Comparison of ENCODE assay signal across 12 mouse cellular contexts in genomic region chr9:20713478-20713987, GRCm38 (mm10). TPM values are rescaled to one million over a fixed set of nuclear protein-coding genes. Genes with fewer than 3 reads are reported as not detected.
A peak's percentile ranks its signal among the peaks of the same experiment; 100 is the strongest.
DNase-seq lines count a peak whose midpoint lies in the region; ATAC-seq and TF ChIP-seq lines count a peak whose summit lies in the region.
"Had no signal": no experiment of that assay in that cellular context is flagged by ENCODE, and none has a peak within 500 bp of the region (broad histone marks: within the 10 kb centered on the region; RNA-seq: fewer than 3 reads in every experiment).

No protein-coding gene starts in this region.

- WGBS in kidney, embryonic 14.5 days, result 31% methylated on average over 11 of the region's 11 CpGs
- WGBS in forebrain, embryonic 16.5 days, result 20% methylated on average over 9 of the region's 11 CpGs
- WGBS in midbrain, embryonic 14.5 days, result 12% methylated on average over 10 of the region's 11 CpGs

- no peak overlapping the region for H3K4me2 ChIP-seq in kidney, embryonic 14.5 days (replicated peaks; ENCODE audit: low read depth, low read length)
- H3K4me2 ChIP-seq in forebrain, embryonic 16.5 days (ENCODE audit: low read length), result no peak overlapping the region
- H3K4me2 ChIP-seq in midbrain, embryonic 14.5 days (ENCODE audit: low read length), result peak overlapping the region; percentile 6; the same call in 1 of the 2 replicates
- H3K4me2 ChIP-seq: kidney, embryonic 15.5 days; lung, embryonic 15.5 days had no signal

- DNase-seq in kidney, postnatal 10 days, result no peak
- peak; percentile 59 for DNase-seq in midbrain, embryonic 14.5 days
- DNase-seq in adrenal gland, postnatal 36 days, result no peak
- DNase-seq in kidney, postnatal 14 days, result no peak
- DNase-seq: gastrocnemius, adult 2 months; heart, postnatal 36 days had no signal

- no peak for TF ChIP-seq POLR2A in cortical plate, adult 2 months (IDR thresholded peaks at IDR 0.05; ENCODE audit: extremely low read depth, insufficient read depth, low read length)

- H3K9ac ChIP-seq in kidney, embryonic 14.5 days (ENCODE audit: low read depth, low read length), result no peak overlapping the region
- H3K9ac ChIP-seq in forebrain, embryonic 16.5 days (replicated peaks; ENCODE audit: low read depth, low read length), result no peak overlapping the region
- peak overlapping the region; percentile 12; the same call in 1 of the 2 replicates for H3K9ac ChIP-seq in midbrain, embryonic 14.5 days (replicated peaks; ENCODE audit: low read length)
- H3K9ac ChIP-seq: kidney, embryonic 15.5 days; lung, embryonic 15.5 days had no signal

- no peaks in the 10 kb centered on the region for H3K4me1 ChIP-seq in kidney, embryonic 14.5 days (ENCODE audit: control insufficient read depth, insufficient read depth, low read length)
- H3K4me1 ChIP-seq in cortical plate, adult 2 months (ENCODE audit: control insufficient read depth, insufficient read depth, low read length), result peaks cover 6% of the 10 kb centered on the region
- H3K4me1 ChIP-seq in forebrain, embryonic 16.5 days (replicated peaks; ENCODE audit: control insufficient read depth, insufficient read depth, low read length), result peaks cover 17% of the 10 kb centered on the region
- H3K4me1 ChIP-seq in midbrain, embryonic 14.5 days (ENCODE audit: control insufficient read depth, insufficient read depth, low read length), result peaks cover 13% of the 10 kb centered on the region
- H3K4me1 ChIP-seq: kidney, embryonic 15.5 days; lung, embryonic 15.5 days had no signal

- H3K27me3 ChIP-seq in kidney, embryonic 14.5 days (ENCODE audit: control insufficient read depth, insufficient read depth, low read length), result no peaks in the 10 kb centered on the region
- H3K27me3 ChIP-seq in forebrain, embryonic 16.5 days (replicated peaks; ENCODE audit: control insufficient read depth, insufficient read depth, low read length), result no peaks in the 10 kb centered on the region
- no peaks in the 10 kb centered on the region for H3K27me3 ChIP-seq in midbrain, embryonic 14.5 days (ENCODE audit: control insufficient read depth, insufficient read depth, low read length)
- H3K27me3 ChIP-seq: kidney, embryonic 15.5 days; lung, embryonic 15.5 days had no signal

- no peaks in the 10 kb centered on the region for H3K9me3 ChIP-seq in kidney, embryonic 14.5 days (ENCODE audit: control insufficient read depth, low read length)
- H3K9me3 ChIP-seq in forebrain, embryonic 16.5 days (ENCODE audit: control insufficient read depth, low read length), result no peaks in the 10 kb centered on the region
- H3K9me3 ChIP-seq in midbrain, embryonic 14.5 days (ENCODE audit: control insufficient read depth, low read length), result no peaks in the 10 kb centered on the region
- H3K9me3 ChIP-seq: kidney, embryonic 15.5 days; lung, embryonic 15.5 days had no signal

- no peak for TF ChIP-seq CTCF in cortical plate, adult 2 months (IDR thresholded peaks at IDR 0.05; ENCODE audit: extremely low read depth, insufficient read depth, low read length)

- H3K27ac ChIP-seq in kidney, embryonic 14.5 days (ENCODE audit: low read depth, low read length), result no peak overlapping the region
- peak overlapping the region; percentile 66 for H3K27ac ChIP-seq in cortical plate, adult 2 months (ENCODE audit: insufficient read depth, low read length)
- peak overlapping the region; percentile 81 for H3K27ac ChIP-seq in forebrain, embryonic 16.5 days (ENCODE audit: low read length)
- peak overlapping the region; percentile 77 for H3K27ac ChIP-seq in midbrain, embryonic 14.5 days (replicated peaks; ENCODE audit: low read depth, low read length)
- H3K27ac ChIP-seq: gastrocnemius, adult 2 months; kidney, embryonic 15.5 days; lung, embryonic 15.5 days had no signal

- ATAC-seq in kidney, embryonic 14.5 days (ENCODE audit: low FRiP score, low TSS enrichment), result 0 out of 2 replicates have a peak, but pooled peaks have one; percentile 51
- ATAC-seq in forebrain, embryonic 16.5 days, result peak; percentile 76
- ATAC-seq in midbrain, embryonic 14.5 days (ENCODE audit: low FRiP score, low TSS enrichment), result peak; percentile 73
- no peak for ATAC-seq in CD4-positive, CD25-positive, alpha-beta regulatory T cell, adult 4 months

- H3K4me3 ChIP-seq in kidney, embryonic 14.5 days (ENCODE audit: low read length), result no peak overlapping the region
- no peak overlapping the region for H3K4me3 ChIP-seq in cortical plate, adult 2 months (ENCODE audit: insufficient read depth, low read length)
- no peak overlapping the region for H3K4me3 ChIP-seq in forebrain, embryonic 16.5 days (replicated peaks; ENCODE audit: low read length)
- no peak overlapping the region for H3K4me3 ChIP-seq in midbrain, embryonic 14.5 days (replicated peaks; ENCODE audit: low read depth, low read length)
- H3K4me3 ChIP-seq: gastrocnemius, adult 2 months; kidney, embryonic 15.5 days; lung, embryonic 15.5 days had no signal

- H3K36me3 ChIP-seq in kidney, embryonic 14.5 days (ENCODE audit: control insufficient read depth, insufficient read depth, low read length), result no peaks in the 10 kb centered on the region
- no peaks in the 10 kb centered on the region for H3K36me3 ChIP-seq in forebrain, embryonic 16.5 days (ENCODE audit: control insufficient read depth, insufficient read depth)
- H3K36me3 ChIP-seq in midbrain, embryonic 14.5 days (ENCODE audit: control insufficient read depth, insufficient read depth, low read length), result no peaks in the 10 kb centered on the region
- H3K36me3 ChIP-seq: kidney, embryonic 15.5 days; lung, embryonic 15.5 days had no signal

RNA-seq across cellular contexts. Expression of gene Olfm2, which starts 32.6 kb away (rescaled TPM):
- 4.1 and 5.1 TPM in 2 replicates for polyA plus RNA-seq in kidney, embryonic 14.5 days (2014; fragmentation: Nextera tagmentation; extraction: Ambion mirVana)
- 202 and 204 TPM in 2 replicates for polyA plus RNA-seq in cortical plate, adult 2 months (2012; rRNA removed)
- polyA plus RNA-seq in forebrain, embryonic 16.5 days (2015; fragmentation: Nextera tagmentation; extraction: Ambion mirVana), result 143 and 173 TPM in 2 replicates
- 143 and 173 TPM in 2 replicates for polyA plus RNA-seq in midbrain, embryonic 14.5 days (2014; fragmentation: Nextera tagmentation; extraction: Ambion mirVana)
- polyA plus RNA-seq in CD4-positive, CD25-positive, alpha-beta regulatory T cell, adult 4 months (2017; shearing (Covaris generic)), result under 1 TPM in 1 of 2 experiments, not detected in 1; 0.44 TPM
- total RNA-seq in adrenal gland, postnatal 36 days (2021), result under 1 TPM; 0.79 TPM

Comparison
In these comparisons a context has a peak if more than half of its experiments do, and no peak if none do; other contexts are left out.
1. RNA of gene Olfm2, which starts 32.6 kb away (polyA plus RNA-seq): 202 to 204 TPM in cortical plate, adult 2 months, 143 to 173 TPM in forebrain, embryonic 16.5 days and 143 to 173 TPM in midbrain, embryonic 14.5 days; 4.1 to 5.1 TPM in kidney, embryonic 14.5 days and 0.44 TPM in CD4-positive, CD25-positive, alpha-beta regulatory T cell, adult 4 months; every median in the first group is over 10 times any median in the second.